Mouse (Mus musculus) lung, adult 2 months (tissue): Measurements from ENCODE around the gene Gda. TPM values are rescaled to one million over a fixed set of nuclear protein-coding genes. Genes with fewer than 3 reads are reported as not detected.

Experiments
- DNase-seq: peaks from one replicate; pipeline ENCODE4 v3.0.0; 2022
- H3K4me1 ChIP-seq: fragments of 200-500 bp; 2 replicates; pipeline ENCODE4 v1.6.1; 2011; ENCODE audit warnings: low read length; ENCODE audit not compliant: control insufficient read depth, insufficient read depth
- H3K4me3 ChIP-seq: fragments of 200-500 bp; replicated peaks from 2 replicates; pipeline ENCODE3; 2011; ENCODE audit warnings: low read depth, mild to moderate bottlenecking, control low read depth, low read length; ENCODE audit errors: extremely low read depth
- CTCF ChIP-seq: fragments of 200-500 bp; IDR thresholded peaks from 2 replicates; pipeline ENCODE4 v1.5.1; 2011; ENCODE audit warnings: mild to moderate bottlenecking, low read length, control low read depth; ENCODE audit not compliant: insufficient read depth
- POLR2A ChIP-seq: fragments of 200-500 bp; IDR thresholded peaks from 2 replicates; pipeline ENCODE4 v1.6.1; 2011; ENCODE audit warnings: low read depth, mild to moderate bottlenecking, control low read depth, low read length, borderline replicate concordance; ENCODE audit errors: extremely low read depth
- WGBS: fragments of 180-500 bp; shearing (Covaris S2); methylation state at CpG from one replicate; pipeline ENCODE4 v1.1.7; 2018; 5-methylcytosine and 5-hydroxymethylcytosine counted together
- polyA plus RNA-seq: library from polyadenylated mRNA; depleted of rRNA; stranded (reverse); fragments of >200 nt; gene quantifications from 2 replicates; pipeline ENCODE4 v1.2.3, GENCODE M21; 2012; rRNA removed

Gene Gda
- polyA plus RNA-seq, result 3.2 and 5.1 TPM in 2 replicates

DNA sequence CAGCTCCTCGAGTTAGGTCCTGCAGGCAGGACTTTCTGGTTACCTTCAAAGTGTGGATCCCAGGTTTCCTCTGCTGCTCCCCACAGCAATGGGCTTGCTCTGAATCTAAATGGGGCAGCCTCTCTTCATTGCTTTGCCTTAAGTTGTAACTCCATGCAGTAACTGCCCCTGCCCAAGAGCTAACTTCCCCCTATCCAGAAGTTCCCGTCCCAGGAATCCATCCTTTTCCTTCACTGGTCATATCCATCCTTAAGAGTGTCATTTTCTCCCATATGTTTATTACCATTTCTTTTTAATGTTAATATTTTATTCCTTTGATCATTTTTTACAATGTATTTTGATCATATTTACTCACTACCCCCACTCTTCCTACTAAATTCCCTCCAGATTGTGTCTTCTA lies at the start of gene Gda:
Gene Gda (minus strand): TSS at position 101 of the 400 bp plus-strand sequence.
- WGBS, result 55% methylated on average over 2 of the region's 2 CpGs

DNA sequence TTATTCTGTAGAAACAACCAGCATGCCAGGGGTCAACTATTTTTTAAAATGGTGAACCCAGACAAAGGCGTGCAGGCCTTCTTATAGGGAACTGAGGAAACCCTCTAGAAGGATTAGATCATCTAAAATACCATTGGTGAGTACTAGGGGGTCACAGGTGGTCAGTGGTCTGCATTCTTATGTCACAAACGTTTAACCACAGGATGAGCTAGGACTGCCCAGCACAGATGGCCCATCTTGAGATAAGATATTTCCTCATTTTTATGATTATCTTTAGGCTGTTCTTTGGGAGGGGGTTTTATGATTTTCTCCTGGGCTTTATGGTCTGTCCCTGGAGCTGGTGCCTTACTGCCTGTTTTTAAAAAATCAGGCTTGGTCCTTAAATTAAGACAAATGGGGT lies 47.0 kb upstream of the Gda start:
- WGBS, result 59% methylated on average over 2 of the region's 2 CpGs
- Histone ChIP-seq H3K4me3 (no peak overlapping the region), H3K4me1 (no peaks in the 10 kb centered on the region)
- TF ChIP-seq POLR2A (no peak), CTCF (no peak)
- no peak for DNase-seq

More for the DNA sequence above, at the start of gene Gda:
- Histone ChIP-seq H3K4me3 (peak within 1 kb of the TSS; percentile 68), H3K4me1 (peaks cover 2% of the 10 kb centered on the region; the same call in 1 of the 2 replicates)
- no peak for TF ChIP-seq POLR2A
- no peak for TF ChIP-seq CTCF
- no peak for DNase-seq

DNA sequence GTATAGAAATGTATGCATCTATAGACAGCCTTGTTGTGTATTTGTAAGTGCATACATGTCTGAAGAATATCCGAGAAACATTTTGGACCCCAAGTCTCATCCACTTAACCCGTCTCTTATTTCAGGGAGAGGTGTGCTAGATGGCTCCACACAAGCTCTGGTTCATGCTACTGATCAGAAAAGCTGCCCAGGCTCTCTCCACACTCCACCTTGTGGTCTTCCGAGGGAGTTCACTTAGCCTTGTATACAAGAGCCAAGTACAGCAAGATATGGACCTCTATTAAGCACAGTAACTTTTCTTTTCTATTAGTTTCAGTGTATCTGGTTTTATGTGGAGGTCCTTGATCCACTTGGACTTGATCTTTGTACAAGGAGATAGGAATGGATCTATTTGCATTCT lies 36.9 kb upstream of the Gda start:
- DNase-seq, result peak; percentile 14
- peak; percentile 57 for TF ChIP-seq CTCF
- no peak for TF ChIP-seq POLR2A
- WGBS, result 40% methylated on average over 3 of the region's 3 CpGs
- Histone ChIP-seq H3K4me1 (no peaks in the 10 kb centered on the region), H3K4me3 (no peak overlapping the region)

DNA sequence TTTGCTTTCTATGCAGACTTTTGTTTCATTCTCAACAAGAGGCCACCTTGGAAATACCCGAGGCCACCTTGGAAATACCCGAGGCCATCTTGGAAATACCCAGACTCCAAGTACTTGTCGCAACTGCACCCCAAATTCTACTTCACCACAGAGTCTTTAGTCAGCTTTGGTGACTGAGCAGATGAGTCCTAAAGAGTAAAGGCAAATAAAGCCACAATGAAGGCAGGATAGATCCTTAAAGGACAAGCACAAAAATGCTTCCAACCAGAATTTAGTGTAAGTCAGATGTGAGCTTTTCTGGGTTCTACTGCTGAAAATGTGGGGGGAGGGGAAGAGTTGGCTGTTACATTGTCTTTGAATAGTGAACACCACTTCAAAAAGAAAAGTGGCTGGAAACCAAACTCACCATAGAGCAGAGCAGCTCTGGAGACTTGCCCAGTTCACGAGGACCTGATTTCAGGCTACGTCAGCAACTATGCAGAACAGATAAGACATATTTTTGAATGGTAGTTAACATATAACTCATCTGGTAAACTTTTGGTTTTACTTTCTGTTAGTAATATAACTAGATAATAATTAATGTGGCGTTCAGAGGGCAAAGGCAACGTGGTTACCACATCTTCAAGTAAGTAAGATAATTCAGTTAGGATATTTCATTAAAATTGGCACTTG lies 34.5 kb upstream of the Gda start:
- H3K4me1 ChIP-seq, result no peaks in the 10 kb centered on the region
- TF ChIP-seq CTCF, result no peak
- no peak for TF ChIP-seq POLR2A
- DNase-seq, result no peak
- WGBS, result 68% methylated on average over 7 of the region's 7 CpGs
- H3K4me3 ChIP-seq, result no peak overlapping the region

DNA sequence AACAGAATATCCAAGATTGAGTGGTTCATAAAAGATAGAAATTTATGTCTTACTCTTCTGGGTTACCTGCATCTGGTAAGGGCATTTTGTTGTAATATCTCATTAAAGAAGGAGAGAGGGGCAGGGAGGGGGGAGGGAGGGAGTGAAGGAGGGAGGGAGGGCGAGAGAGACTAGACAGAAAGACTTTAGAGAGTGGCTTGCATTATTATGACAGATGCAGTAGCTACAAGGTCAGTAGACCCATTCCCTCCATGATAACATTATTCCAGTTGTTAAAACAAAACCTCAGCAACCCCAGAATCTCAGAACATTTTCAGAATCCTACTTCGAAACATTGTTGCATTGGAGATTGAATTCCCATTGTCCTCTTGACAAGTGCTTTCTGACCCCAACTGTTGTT lies 33.9 kb upstream of the Gda start:
- H3K4me3 ChIP-seq, result no peak overlapping the region
- WGBS, result 74% methylated on average over 2 of the region's 2 CpGs
- DNase-seq, result no peak
- no peaks in the 10 kb centered on the region for H3K4me1 ChIP-seq
- TF ChIP-seq CTCF (no peak), POLR2A (no peak)

DNA sequence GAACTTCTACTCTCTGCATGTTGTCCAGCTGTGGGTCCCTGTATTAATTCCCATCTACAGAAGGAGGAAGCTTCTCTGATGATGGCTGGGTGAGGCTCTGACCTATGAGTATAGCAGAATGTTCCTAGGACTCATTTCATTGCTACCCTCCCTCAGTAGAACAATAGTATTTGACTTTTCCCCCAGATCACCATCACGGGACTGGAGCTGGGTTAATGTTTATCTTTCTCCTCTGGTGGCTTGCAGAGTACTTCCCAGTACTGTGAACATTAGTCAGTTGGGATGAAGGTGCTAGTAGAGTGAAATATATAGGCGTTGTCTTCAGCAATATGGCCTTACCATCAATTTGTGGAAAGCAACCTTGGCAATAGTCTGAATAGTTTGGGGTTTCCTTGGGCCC lies 31.5 kb upstream of the Gda start:
- TF ChIP-seq POLR2A (no peak), CTCF (no peak)
- WGBS, result 61% methylated on average over 2 of the region's 2 CpGs

DNA sequence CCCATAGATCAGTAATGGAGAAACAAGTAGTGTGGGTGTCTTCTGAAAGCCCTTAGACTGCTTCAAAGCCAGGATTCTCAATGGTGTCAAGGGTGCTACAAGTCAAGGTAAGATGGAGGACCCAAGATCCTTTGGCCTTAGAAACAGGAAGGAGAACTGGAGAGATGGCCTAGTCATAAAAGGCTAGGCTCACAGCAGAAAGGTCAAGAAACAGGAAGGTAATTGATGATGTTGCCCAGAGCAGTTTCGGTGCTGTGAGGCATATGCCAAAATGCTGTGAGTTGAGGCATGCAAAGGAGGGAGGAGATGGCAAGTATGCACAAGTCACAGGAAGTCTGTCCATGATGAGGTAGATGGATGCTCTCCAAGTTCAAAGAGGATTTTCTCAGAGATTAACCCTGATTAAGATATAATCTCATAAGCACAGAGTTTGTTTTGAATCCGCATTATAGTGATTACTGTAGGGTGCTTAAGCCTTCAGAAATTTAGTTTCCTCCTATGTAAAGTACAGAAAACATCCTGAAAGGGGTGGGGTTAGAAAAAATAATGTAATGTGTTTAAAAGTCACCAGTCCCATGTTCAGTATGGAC lies 26.2 kb upstream of the Gda start:
- no peak for DNase-seq
- Histone ChIP-seq H3K4me3 (no peak overlapping the region), H3K4me1 (no peaks in the 10 kb centered on the region)
- TF ChIP-seq CTCF (no peak), POLR2A (no peak)
- WGBS, result 74% methylated on average over 2 of the region's 2 CpGs

More for the DNA sequence above, 31.5 kb upstream of the Gda start:
- no peak for DNase-seq
- H3K4me1 ChIP-seq, result no peaks in the 10 kb centered on the region
- H3K4me3 ChIP-seq, result no peak overlapping the region

DNA sequence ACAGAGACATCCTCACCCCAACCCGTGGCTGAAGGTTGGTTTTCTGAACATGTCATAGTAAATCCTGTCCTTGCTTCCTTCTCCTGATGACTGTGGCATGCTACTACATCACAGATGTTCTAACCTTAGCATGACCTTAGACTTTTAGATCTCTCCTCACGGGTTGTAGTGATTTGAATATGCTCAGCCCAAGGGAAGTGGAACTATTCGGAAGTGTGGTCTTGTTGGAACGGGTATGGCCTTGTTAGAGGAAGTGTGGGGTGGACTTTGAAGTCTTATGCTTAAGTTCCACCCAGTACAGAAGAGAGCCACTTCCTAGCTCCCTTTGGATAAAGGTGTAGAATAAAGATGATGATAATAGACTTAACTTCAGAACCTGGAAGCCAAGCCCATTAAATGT lies 22.6 kb upstream of the Gda start:
- H3K4me3 ChIP-seq, result no peak overlapping the region
- no peak for DNase-seq
- 54% methylated on average over 4 of the region's 4 CpGs for WGBS
- no peaks in the 10 kb centered on the region for H3K4me1 ChIP-seq
- TF ChIP-seq CTCF (no peak), POLR2A (no peak)

DNA sequence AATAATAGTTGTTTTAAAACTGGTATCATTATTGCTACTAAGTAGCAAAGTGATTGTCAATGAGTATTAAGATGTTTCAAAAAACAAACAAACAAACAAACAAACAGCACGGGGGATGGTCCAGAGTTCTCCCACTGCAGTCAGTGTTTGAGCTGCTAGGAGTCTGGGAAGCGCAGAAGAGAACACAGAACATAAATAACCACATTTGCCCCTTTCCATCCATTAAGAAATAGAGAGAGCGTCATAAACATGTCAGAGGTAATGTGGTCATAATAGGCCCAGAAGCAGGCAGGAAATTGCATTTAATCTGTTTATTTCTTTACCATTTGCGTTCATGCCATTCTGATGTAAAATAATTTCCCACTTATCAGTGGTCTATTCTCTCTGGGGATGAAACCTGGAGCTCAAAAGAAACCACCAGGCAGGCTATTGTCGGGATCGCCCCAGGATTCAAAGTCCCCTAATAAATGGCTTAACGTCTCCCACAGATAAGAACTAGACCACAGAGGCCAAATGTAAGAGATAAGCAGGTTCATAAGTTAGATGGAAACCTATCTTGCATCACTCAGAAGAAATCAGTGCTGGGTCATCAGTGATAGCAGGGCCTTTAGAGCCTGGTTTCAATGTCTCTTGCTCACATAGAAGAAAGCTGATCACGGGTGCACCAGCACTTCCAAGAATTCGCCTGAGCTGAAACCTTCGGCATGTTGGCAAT lies 20.7 kb upstream of the Gda start:
- TF ChIP-seq CTCF (no peak), POLR2A (no peak)
- WGBS, result 77% methylated on average over 10 of the region's 10 CpGs
- Histone ChIP-seq H3K4me1 (no peaks in the 10 kb centered on the region), H3K4me3 (no peak overlapping the region)
- no peak for DNase-seq

DNA sequence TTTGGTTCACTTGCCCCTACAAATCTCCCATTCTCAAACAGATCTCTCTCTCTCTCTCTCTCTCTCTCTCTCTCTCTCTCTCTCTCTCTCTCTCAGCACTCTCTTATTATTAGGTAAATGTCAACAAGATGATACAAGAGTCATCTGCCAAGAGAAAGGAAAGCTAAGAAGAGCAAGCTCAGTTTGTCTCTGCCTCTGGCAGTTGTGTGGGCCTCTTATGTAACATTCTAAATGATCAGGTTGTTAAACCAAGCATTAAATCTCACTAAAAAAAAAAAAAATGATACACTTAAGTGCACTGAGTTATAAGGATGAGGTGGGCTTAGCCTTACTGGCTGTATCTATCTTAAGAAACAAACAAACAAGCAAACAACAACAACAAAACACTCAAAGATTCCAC lies 18.1 kb upstream of the Gda start:
- DNase-seq, result no peak
- TF ChIP-seq CTCF (no peak), POLR2A (no peak)
- Histone ChIP-seq H3K4me3 (no peak overlapping the region), H3K4me1 (no peaks in the 10 kb centered on the region)
